Mouse (Mus musculus): ENCODE measurements around the gene Gm14434. TPM values are rescaled to one million over a fixed set of nuclear protein-coding genes. Genes with fewer than 3 reads are reported as not detected.
"Not testable (repeated sequence)": the region's sequence is repeated elsewhere in the genome, so short reads cannot be mapped to it uniquely, and the experiment has no call there.

Gene Gm14434
- 8.9 and 10.8 TPM in 2 replicates for polyA plus RNA-seq (2014; fragmentation: Nextera tagmentation; extraction: Ambion mirVana)

DNA sequence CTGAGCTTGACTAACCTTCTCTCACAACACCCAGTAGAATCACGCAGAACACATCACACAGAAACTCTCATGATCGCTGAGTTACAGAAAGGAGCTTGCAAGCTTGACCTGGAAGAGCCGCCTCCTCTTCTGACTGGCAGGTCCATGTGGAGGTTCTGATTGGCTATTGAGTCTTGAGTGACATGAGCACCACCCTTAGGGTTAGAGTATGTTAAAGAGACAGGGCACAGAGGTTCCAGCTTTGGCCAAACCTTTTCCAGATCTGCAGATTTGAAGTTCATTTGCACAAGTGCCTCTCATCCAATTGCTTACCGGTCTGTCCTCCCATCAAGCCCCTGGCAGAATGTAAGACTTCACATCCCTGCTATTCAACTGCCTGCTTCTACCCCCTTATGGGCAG, at the start of gene Gm14434:
Gene Gm14434 (minus strand): TSS at position 101 of the 400 bp plus-strand sequence.
- WGBS = no CpG with 5 or more reads among the region's 4 CpGs
- ATAC-seq (ENCODE audit: low read depth) = not testable (repeated sequence)

DNA sequence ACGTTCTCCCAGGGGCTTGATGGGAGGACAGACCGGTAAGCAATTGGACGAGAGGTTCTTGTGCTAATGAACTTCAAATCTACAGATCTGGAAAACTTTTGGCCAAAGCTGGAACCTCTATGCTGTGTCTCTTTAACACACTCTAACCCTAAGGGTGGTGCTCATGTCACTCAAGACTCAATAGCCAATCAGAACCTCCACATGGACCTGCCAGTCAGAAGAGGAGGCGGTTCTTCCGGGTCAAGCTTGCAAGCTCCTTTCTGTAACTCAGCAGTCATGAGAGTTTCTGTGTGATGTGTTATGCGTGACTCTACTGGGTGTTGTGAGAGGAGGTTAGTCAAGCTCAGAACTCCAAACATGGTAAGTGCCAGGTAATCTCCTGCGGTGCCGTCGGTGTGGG, 34.2 kb upstream of the Gm14434 start, which contains the start of gene Zfp967:
Gene Zfp967 (plus strand): TSS at position 301 of the 400 bp plus-strand sequence.
- WGBS = no CpG with 5 or more reads among the region's 9 CpGs

More for the DNA sequence above, at the start of gene Gm14434:
- H3K9ac ChIP-seq (ENCODE audit: low read depth, low read length); H3K9me3 ChIP-seq (ENCODE audit: control insufficient read depth, low read length); H3K27me3 ChIP-seq (replicated peaks; ENCODE audit: control insufficient read depth, insufficient read depth, low read length); H3K36me3 ChIP-seq (ENCODE audit: control insufficient read depth, insufficient read depth, low read length); H3K27ac ChIP-seq (replicated peaks; ENCODE audit: low read depth, low read length); H3K4me1 ChIP-seq (ENCODE audit: control insufficient read depth, insufficient read depth, low read length); H3K4me2 ChIP-seq (ENCODE audit: low read depth, low read length); H3K4me3 ChIP-seq (ENCODE audit: low read depth, low read length); DNase-seq (ENCODE audit: low spot score): not testable (repeated sequence)

DNA sequence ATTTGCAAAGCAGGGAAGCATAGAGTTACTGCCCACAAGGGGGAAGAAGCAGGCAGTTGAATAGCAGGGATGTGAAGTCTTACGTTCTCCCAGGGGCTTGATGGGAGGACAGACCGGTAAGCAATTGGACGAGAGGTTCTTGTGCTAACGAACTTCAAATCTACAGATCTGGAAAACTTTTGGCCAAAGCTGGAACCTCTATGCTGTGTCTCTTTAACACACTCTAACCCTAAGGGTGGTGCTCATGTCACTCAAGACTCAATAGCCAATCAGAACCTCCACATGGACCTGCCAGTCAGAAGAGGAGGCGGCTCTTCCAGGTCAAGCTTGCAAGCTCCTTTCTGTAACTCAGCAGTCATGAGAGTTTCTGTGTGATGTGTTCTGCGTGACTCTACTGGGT, 63.3 kb downstream of the Gm14434 start, which contains the start of gene Gm14435:
Gene Gm14435 (plus strand): TSS at position 301 of the 400 bp plus-strand sequence.
- H3K27me3 ChIP-seq (replicated peaks; ENCODE audit: control insufficient read depth, insufficient read depth, low read length); H3K4me3 ChIP-seq (ENCODE audit: low read depth, low read length); DNase-seq (ENCODE audit: low spot score); H3K4me2 ChIP-seq (ENCODE audit: low read depth, low read length); H3K9ac ChIP-seq (ENCODE audit: low read depth, low read length); ATAC-seq (ENCODE audit: low read depth); H3K4me1 ChIP-seq (ENCODE audit: control insufficient read depth, insufficient read depth, low read length); H3K9me3 ChIP-seq (ENCODE audit: control insufficient read depth, low read length); H3K36me3 ChIP-seq (ENCODE audit: control insufficient read depth, insufficient read depth, low read length); H3K27ac ChIP-seq (replicated peaks; ENCODE audit: low read depth, low read length): not testable (repeated sequence)
- no CpG with 5 or more reads among the region's 6 CpGs for WGBS

More for the DNA sequence above, 34.2 kb upstream of the Gm14434 start, which contains the start of gene Zfp967:
- H3K27ac ChIP-seq (replicated peaks; ENCODE audit: low read depth, low read length); ATAC-seq (ENCODE audit: low read depth); H3K4me2 ChIP-seq (ENCODE audit: low read depth, low read length); H3K9me3 ChIP-seq (ENCODE audit: control insufficient read depth, low read length); H3K36me3 ChIP-seq (ENCODE audit: control insufficient read depth, insufficient read depth, low read length); DNase-seq (ENCODE audit: low spot score); H3K27me3 ChIP-seq (replicated peaks; ENCODE audit: control insufficient read depth, insufficient read depth, low read length); H3K4me3 ChIP-seq (ENCODE audit: low read depth, low read length); H3K9ac ChIP-seq (ENCODE audit: low read depth, low read length); H3K4me1 ChIP-seq (ENCODE audit: control insufficient read depth, insufficient read depth, low read length): not testable (repeated sequence)

Other genes with a start within 250 kb of the Gm14434 start
- gene Gm11009, start 167.3 kb downstream of the Gm14434 start, polyA plus RNA-seq (2014; fragmentation: Nextera tagmentation; extraction: Ambion mirVana) = not detected in 2 replicates
- 14.6 and 15.5 TPM in 2 replicates for gene Gm14435, start 63.2 kb downstream of the Gm14434 start, polyA plus RNA-seq (2014; fragmentation: Nextera tagmentation; extraction: Ambion mirVana)
- gene Zfp967, start 34.3 kb upstream of the Gm14434 start, polyA plus RNA-seq (2014; fragmentation: Nextera tagmentation; extraction: Ambion mirVana) = not detected in 2 replicates
- 13.2 and 23.0 TPM in 2 replicates for gene Gm14308, start 149.6 kb upstream of the Gm14434 start, polyA plus RNA-seq (2014; fragmentation: Nextera tagmentation; extraction: Ambion mirVana)
- gene Zfp973, start 183.7 kb upstream of the Gm14434 start, polyA plus RNA-seq (2014; fragmentation: Nextera tagmentation; extraction: Ambion mirVana) = 9.8 and 11.2 TPM in 2 replicates
- gene Gm14305, start 221.5 kb upstream of the Gm14434 start, polyA plus RNA-seq (2014; fragmentation: Nextera tagmentation; extraction: Ambion mirVana) = 35.6 and 36.4 TPM in 2 replicates